Mouse (Mus musculus): ENCODE measurements around the gene Lpp.

DNA sequence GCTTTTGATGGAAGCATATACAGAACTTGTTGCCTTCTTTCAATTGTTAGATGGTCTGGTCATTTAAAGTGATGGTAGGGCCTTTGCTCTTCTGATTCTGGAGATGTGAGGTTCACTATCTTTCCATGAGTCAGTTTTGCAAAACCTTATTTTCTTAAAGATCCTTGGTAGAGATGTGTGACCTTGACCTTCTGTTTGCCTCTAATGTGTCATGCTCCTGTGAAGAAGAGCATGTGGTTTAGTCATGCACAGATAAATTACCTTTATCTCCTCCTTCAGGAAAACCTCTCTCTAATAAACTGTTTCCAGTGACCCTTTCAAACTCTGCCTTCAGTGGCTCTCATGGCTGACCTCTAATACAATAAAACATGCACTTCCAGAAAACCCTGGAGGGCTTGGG is 356.5 kb downstream of the Lpp start:
- no peak for TF ChIP-seq POLR2A (IDR thresholded peaks at IDR 0.05; ENCODE audit: borderline replicate concordance, control insufficient read depth, low read depth, low read length)
- TF ChIP-seq CTCF (IDR thresholded peaks at IDR 0.05; ENCODE audit: control insufficient read depth, insufficient read depth, low read length), result no peak
